Mouse (Mus musculus): ENCODE measurements around the gene Plxnc1.

- TF ChIP-seq CTCF (IDR thresholded peaks at IDR 0.05; ENCODE audit: extremely low read depth, insufficient read depth, insufficient read length, insufficient replicate concordance) (no peak), POLR2A (IDR thresholded peaks at IDR 0.05; ENCODE audit: low read depth, low read length) (no peak)
These were observed 28.9 kb downstream of the Plxnc1 start for GRCm38 (mm10) chr10:94915746-94916145.

Data from spleen, adult 2 months (tissue).